Mouse (Mus musculus) lung, embryonic 15.5 days (tissue): ENCODE measurements at regions not wholly inside any gene's neighbourhood (a gene's known extent, or its start where the extent isn't known, plus 50 kb on each side); places are given as distances from the start of the nearest gene placed in this dataset.

Experiments used
- ATAC-seq: fragments of 200-750 bp; cut with Nextera tagmentation; 2 replicates; pipeline ENCODE4 v1.8.0; 2017; ENCODE audit warnings: moderate number of reproducible peaks, borderline replicate concordance; ENCODE audit not compliant: low FRiP score, low TSS enrichment; ENCODE audit errors: extremely low read depth
- H3K27ac ChIP-seq: fragments of 300-500 bp; sonication (generic); 2 replicates; pipeline ENCODE4 v1.5.1; 2015; ENCODE audit warnings: moderate library complexity, mild to moderate bottlenecking, inconsistent platforms
- H3K27me3 ChIP-seq: fragments of 300-500 bp; sonication (generic); 2 replicates; pipeline ENCODE4 v1.6.1; 2015; ENCODE audit warnings: inconsistent platforms
- H3K36me3 ChIP-seq: fragments of 300-500 bp; sonication (generic); 2 replicates; pipeline ENCODE4 v1.6.1; 2015; ENCODE audit warnings: inconsistent platforms
- H3K4me1 ChIP-seq: fragments of 300-500 bp; sonication (generic); 2 replicates; pipeline ENCODE4 v1.6.1; 2015; ENCODE audit warnings: inconsistent platforms
- H3K4me2 ChIP-seq: fragments of 300-500 bp; sonication (generic); 2 replicates; pipeline ENCODE4 v1.6.1; 2015; ENCODE audit warnings: inconsistent platforms, mild to moderate bottlenecking, moderate library complexity
- H3K4me3 ChIP-seq: fragments of 300-500 bp; sonication (generic); 2 replicates; pipeline ENCODE4 v1.5.1; 2015; ENCODE audit warnings: mild to moderate bottlenecking, inconsistent platforms
- H3K9ac ChIP-seq: fragments of 300-500 bp; sonication (generic); 2 replicates; pipeline ENCODE4 v1.6.1; 2015; ENCODE audit warnings: inconsistent platforms
- H3K9me3 ChIP-seq: fragments of 300-500 bp; sonication (generic); 2 replicates; pipeline ENCODE4 v1.6.1; 2016; ENCODE audit warnings: inconsistent platforms
- WGBS: fragments of 180-500 bp; shearing (Covaris S2); methylation state at CpG from one replicate; pipeline ENCODE4 v1.1.7; 2015; 5-methylcytosine and 5-hydroxymethylcytosine counted together

GRCm38 (mm10) chr8:37291069-37291850 is 297.9 kb downstream of the AI429214 start:
- no peak for ATAC-seq
- WGBS, result 74% methylated on average over 7 of the region's 7 CpGs
- Histone ChIP-seq H3K9me3 (no peaks in the 10 kb centered on the region), H3K9ac (no peak overlapping the region), H3K27ac (no peak overlapping the region), H3K27me3 (no peaks in the 10 kb centered on the region), H3K4me3 (no peak overlapping the region), H3K4me2 (no peak overlapping the region), H3K36me3 (no peaks in the 10 kb centered on the region), H3K4me1 (no peaks in the 10 kb centered on the region)
